Mouse (Mus musculus) T-helper 2 cell (primary cell): ENCODE measurements around the gene Cmtm3.

Source experiments
- in situ Hi-C: fragments of 300-600 bp; cut with MboI, MseI; formaldehyde crosslinking; loops from one replicate; pipeline ENCODE4 v1.15.1; 2025; ENCODE audit warnings: high pct_unique_total_duplicates

Cmtm3 gene

GRCm38 (mm10) chr8:104380269-104380668 lies 41.1 kb downstream of the Cmtm3 start:
- in situ Hi-C loops: no loop called here

GRCm38 (mm10) chr8:104380961-104381411 lies 41.8 kb downstream of the Cmtm3 start:
- in situ Hi-C loops: no loop called here

GRCm38 (mm10) chr8:104383296-104383695 lies 44.1 kb downstream of the Cmtm3 start:
- in situ Hi-C loops: no loop called here

- in situ Hi-C loops: no loop called here
Measured at GRCm38 (mm10) chr8:104383977-104384376, 44.8 kb downstream of the Cmtm3 start.

GRCm38 (mm10) chr8:104386693-104387092 lies 47.5 kb downstream of the Cmtm3 start:
- in situ Hi-C loops: no loop called here

GRCm38 (mm10) chr8:104387501-104387900 lies 48.3 kb downstream of the Cmtm3 start:
- in situ Hi-C loops: no loop called here

GRCm38 (mm10) chr8:104387980-104388379 lies 48.8 kb downstream of the Cmtm3 start:
- in situ Hi-C loops: no loop called here

GRCm38 (mm10) chr8:104390245-104390644 lies 51.0 kb downstream of the Cmtm3 start:
- in situ Hi-C loops: no loop called here

GRCm38 (mm10) chr8:104393139-104393538 lies 53.9 kb downstream of the Cmtm3 start:
- in situ Hi-C loops: no loop called here

GRCm38 (mm10) chr8:104393767-104394166 lies 54.6 kb downstream of the Cmtm3 start:
- in situ Hi-C loops: no loop called here

- in situ Hi-C loops: no loop called here
Measured at GRCm38 (mm10) chr8:104394801-104395702, 55.8 kb downstream of the Cmtm3 start.

GRCm38 (mm10) chr8:104395703-104396357 lies 56.6 kb downstream of the Cmtm3 start, which contains the start of gene Cmtm4:
Gene Cmtm4, minus strand, starts transcription at chr8:104395807.
- in situ Hi-C loops: no loop called here
